Mouse (Mus musculus): ENCODE results near the gene Gm26566.
A peak's percentile ranks its signal among the peaks of the same experiment; 100 is the strongest.
"Not testable (repeated sequence)": the region's sequence is repeated elsewhere in the genome, so short reads cannot be mapped to it uniquely, and the experiment has no call there.

Gm26566 gene

DNA sequence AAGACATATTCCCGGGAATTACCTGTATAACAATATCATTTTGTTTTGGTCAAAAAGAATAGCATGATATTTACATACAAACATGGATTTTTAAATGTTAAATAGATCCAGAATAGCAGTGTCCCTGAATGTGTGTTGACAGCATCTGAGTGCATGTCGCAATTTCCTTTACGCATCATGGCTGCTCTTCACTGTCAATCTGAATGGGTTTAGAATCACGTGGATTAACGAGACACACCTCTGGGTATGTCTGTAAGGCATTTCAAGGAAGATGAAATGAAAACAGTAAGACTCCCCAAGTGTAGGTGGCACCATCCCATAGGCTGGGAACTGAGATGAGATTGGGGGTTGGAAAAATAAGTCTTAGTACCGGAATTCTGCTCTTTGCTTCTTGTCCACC lies 17.4 kb downstream of the Gm26566 start:
- no peak for DNase-seq (ENCODE audit: low spot score)

DNA sequence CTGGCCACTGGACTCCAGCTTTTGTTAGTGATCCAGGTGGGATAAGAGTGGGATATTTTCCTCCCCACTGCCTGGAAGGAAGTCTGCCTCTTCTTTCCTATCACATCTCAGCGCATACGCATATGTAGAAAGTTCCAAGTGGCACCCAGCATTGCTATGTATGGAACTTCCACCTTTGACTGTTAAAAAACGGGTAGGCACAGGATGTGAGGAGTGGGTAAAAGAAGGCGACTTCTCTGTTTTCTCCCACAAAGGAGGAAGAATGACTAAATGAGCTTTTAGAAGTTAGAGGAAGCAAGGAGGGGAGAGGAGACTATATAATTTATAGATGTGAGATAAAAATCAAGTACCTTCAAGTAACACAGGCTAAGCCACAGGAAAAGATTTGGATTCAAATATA lies 19.8 kb downstream of the Gm26566 start:
- DNase-seq (ENCODE audit: low spot score): no peak

DNA sequence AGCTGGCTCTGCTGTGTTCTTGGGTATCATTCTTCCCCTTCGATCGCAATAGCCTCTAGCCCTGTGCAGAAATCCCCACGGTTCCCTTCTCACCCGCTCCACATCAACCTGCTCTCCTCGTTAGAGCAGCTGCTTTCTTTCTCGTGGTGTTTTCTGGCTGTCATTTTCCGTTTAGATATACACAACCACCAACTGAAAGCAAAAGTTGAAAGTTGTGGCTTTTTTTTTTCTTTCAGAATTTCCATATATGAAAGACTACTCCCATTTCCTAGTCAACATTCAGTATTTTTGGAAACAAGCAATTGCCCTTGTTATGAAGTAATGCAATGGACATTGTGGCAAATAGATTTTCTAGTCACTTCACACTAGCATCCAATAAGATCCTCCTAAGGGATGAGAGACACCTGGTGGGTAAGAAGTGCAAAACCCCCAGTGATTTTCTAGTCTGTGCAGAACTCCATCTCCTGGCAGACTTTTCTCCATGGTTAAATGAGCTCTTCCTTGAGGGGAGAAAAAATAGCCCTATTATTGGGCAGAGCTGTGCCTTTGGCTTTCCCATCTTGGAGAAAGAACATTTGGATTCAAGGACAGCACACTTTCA lies 21.3 kb downstream of the Gm26566 start:
- DNase-seq (ENCODE audit: low spot score): no peak

DNA sequence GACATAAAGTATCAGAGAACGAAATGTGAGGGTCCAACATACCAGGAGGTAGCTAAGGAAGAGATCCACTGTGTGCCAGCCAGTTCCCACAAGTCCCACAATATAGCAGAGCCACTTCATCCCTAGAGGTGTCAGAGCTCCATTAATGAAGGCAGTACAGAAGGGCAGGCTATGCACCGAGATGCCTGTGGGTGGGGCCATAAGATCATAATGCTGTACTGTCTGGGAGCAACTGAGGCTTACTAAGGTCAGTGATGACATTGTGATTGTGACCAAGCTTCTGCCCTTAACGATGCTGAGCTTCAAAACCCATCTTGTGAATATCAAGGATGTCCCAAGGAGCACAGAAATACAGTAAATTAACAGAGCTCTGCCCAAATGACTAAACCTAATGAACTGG lies 22.6 kb downstream of the Gm26566 start:
- DNase-seq (ENCODE audit: low spot score): no peak

DNA sequence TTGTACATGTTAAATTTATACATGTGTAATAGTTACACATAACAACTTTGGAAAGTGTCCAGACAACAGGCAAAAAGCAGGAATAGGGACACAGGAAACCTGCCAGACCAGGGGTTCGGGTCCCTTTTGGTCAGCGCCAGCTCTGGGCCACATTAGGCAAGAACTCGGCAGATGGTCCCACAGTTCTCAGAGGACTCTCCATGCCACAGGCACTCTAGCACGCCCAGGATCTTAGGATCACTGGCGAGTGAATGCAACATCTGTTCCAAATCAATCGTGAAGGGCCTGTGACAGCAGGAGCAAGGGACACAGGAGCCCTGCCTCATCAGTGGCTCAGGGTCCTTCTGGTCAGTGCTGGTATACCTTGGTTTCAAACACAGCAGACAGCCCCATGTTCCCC lies 28.3 kb downstream of the Gm26566 start:
- DNase-seq (ENCODE audit: low spot score): no peak

DNA sequence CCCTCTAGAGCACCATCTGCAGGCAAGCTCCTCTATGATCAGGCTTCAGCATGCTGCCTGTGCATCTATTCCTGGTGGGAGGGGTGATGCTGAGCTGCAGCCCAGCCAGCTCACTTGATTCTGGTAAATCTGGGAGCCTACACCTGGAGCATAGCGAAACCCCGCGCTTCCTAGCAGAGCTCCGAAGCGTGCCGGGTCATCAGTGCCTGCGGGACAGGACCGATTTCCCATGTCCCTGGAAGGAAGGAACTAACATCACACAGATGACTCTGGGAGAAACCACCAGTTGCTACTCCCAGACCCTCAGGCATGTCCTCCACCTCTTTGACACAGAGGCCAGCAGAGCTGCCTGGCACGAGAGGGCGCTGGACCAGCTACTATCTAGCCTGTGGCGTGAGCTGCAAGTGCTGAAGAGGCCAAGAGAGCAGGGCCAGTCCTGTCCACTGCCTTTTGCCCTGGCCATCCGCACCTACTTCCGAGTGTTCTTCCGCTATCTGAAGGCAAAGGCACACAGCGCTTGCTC lies 33.3 kb downstream of the Gm26566 start, which contains the start of gene Gm13271:
Gene Gm13271 (plus strand): TSS at position 51 of the 523 bp plus-strand sequence.
- peak; percentile 72 for DNase-seq (ENCODE audit: low spot score)

DNA sequence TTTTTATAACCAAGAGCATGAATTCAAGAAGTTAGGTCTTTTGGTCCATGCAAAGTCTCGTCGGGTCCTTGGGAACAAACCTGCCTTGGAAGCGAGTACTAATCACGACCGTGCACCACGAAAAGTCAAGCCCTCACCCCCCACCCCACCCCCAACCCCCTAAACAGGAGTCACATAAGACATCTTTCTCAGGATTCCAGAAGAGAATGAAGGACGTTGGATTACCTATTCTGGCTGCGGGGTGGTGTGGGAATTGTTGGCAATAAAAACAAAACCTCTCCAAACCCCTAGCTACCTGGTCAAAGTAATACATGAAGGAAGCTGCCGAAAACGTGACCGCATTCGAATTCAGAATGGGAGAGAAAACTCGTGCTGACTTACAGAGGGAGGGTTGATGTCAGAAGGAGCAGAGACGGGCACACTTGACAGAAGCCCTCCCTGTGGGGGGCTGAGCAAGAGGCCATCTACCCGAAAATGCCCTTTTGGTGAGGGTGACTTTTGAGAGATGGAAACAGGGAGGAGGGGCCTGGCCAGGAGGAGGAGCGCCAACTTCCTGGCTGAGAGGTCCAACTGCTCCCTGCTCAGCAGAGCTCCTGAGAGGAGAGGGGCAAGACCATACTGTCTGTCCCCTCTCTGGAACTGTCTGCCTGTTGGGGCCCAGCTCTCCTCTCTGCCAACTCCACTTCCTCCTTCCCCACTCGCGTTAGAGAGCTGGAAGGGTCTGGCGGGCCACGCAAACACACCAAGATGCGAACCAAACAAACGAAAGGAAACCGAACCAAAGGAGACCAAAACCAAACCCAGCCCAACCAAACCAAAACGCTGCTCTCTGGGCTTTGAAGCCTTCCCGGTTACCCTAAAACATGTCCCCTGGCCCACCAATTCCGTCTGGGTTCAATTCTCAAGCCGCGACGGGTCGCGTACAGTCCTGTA lies 35.2 kb downstream of the Gm26566 start:
- not testable (repeated sequence) for DNase-seq (ENCODE audit: low spot score)

DNA sequence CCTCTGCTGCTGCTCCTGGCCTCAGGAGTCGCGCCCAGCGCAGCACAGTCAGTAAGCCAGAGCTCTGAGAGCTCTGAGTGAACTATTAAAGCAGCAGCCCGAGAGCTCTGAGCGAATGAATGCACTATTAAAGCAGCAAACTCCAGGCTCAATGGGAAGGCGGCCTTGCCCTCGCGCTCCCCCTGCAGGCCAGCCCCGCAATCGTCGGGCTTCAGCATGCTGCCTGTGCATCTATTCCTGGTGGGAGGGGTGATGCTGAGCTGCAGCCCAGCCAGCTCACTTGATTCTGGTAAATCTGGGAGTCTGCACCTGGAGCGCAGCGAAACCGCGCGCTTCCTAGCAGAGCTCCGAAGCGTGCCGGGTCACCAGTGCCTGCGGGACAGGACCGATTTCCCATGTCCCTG lies 36.0 kb downstream of the Gm26566 start:
- peak; percentile 88 for DNase-seq (ENCODE audit: low spot score)

DNA sequence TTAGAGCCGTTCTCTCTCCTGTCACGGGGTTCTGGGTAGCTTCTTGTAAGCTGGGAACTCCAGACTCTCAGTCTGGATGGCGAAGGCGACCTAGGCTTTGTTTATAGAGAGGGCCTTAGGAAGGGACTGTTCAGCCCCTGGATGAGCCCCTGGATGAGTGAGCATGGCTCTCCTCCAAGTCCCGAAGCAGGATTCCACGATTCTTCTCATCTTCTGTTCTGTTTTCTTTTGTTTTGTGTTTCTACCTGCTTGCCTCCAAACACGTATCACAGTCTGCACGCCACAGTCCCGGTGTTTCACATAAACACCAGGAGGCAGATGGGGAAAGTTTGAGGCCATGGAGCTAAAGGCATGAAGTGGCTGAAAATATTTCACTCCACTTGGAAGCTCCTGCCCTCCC lies 37.1 kb downstream of the Gm26566 start:
- not testable (repeated sequence) for DNase-seq (ENCODE audit: low spot score)

DNA sequence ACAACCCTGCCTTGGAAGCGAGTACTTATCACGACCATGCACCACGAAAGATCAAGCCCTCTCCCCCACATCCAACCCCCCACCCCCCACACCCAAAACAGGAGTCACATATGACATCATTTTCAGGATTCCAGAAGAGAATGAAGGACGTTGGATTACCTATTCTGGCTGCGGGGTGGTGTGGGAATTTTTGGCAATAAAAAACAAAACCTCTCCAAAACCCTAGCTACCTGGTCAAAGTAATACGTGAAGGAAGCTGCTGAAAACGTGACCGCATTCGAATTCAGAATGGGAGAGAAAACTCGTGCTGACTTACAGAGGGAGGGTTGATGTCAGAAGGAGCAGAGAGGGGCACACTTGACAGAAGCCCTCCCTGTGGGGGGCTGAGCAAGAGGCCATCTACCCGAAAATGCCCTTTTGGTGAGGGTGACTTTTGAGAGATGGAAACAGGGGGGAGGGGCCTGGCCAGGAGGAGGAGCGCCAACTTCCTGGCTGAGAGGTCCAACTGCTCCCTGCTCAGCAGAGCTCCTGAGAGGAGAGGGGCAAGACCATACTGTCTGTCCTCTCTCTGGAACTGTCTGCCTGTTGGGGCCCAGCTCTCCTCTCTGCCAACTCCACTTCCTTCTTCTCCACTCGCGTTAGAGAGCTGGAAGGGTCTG lies 38.1 kb downstream of the Gm26566 start, which contains the start of gene Gm13283:
Gene Gm13283 (plus strand): TSS at position 510 of the 659 bp plus-strand sequence.
- peak; percentile 41 for DNase-seq (ENCODE audit: low spot score)

DNA sequence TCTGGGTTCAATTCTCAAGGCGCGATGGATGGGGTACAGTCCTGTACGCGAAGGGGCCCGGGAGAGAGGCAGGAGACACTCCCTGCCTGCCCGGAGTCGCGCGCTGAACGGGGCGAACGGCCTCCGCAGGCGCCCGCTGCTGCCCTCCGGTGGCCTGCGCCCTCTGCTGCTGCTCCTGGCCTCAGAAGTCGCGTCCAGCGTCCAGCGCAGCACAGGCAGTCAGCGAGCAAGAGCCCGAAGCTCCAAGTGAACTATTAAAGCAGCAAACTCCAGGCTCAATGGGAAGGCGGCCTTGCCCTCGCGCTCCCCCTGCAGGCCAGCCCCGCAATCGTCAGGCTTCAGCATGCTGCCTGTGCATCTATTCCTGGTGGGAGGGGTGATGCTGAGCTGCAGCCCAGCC lies 38.8 kb downstream of the Gm26566 start:
- not testable (repeated sequence) for DNase-seq (ENCODE audit: low spot score)

DNA sequence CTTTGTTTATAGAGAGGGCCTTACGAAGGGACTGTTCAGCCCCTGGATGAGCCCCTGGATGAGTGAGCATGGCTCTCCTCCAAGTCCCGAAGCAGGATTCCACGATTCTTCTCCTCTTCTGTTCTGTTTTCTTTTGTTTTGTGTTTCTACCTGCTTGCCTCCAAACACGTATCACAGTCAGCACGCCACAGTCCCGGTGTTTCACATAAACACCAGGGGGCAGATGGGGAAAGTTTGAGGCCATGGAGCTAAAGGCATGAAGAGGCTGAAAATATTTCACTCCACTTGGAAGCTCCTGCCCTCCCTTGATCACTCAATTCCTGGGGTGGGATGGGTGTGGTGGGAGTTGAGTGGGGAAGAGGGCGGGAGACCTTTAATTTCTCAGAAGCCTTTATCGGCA lies 40.2 kb downstream of the Gm26566 start:
- DNase-seq (ENCODE audit: low spot score): peak; percentile 76

DNA sequence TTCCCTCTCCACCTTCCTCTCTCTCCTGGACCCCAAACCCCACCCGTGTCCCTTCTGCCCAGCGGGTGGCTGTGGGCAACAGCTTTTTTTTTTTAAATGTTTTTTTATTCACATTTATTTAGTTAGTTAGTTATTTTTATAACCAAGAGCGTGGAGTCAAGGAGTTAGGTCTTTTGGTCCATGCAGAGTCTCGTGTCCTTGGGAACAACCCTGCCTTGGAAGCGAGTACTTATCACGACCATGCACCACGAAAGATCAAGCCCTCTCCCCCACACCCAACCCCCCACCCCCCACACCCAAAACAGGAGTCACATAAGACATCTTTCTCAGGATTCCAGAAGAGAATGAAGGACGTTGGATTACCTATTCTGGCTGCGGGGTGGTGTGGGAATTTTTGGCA lies 40.7 kb downstream of the Gm26566 start:
- not testable (repeated sequence) for DNase-seq (ENCODE audit: low spot score)

DNA sequence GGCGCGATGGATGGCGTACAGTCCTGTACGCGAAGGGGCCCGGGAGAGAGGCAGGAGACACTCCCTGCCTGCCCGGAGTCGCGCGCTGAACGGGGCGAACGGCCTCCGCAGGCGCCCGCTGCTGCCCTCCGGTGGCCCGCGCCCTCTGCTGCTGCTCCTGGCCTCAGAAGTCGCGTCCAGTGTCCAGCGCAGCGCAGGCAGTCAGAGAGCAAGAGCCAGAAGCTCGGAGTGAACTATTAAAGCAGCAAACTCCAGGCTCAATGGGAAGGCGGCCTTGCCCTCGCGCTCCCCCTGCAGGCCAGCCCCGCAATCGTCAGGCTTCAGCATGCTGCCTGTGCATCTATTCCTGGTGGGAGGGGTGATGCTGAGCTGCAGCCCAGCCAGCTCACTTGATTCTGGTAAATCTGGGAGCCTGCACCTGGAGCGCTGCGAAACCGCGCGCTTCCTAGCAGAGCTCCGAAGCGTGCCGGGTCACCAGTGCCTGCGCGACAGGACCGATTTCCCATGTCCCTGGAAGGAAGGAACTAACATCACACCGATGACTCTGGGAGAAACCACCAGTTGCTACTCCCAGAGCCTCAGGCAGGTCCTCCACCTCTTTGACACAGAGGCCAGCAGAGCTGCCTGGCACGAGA lies 41.9 kb downstream of the Gm26566 start:
- DNase-seq (ENCODE audit: low spot score): not testable (repeated sequence)
